Mouse (Mus musculus): ENCODE data around the gene 4930544D05Rik.

GRCm38 (mm10) chr11:70623053-70623742 lies 7.5 kb downstream of the 4930544D05Rik start:
- TF ChIP-seq CTCF (IDR thresholded peaks at IDR 0.05; ENCODE audit: low read depth, low read length) (peak; percentile 35), POLR2A (IDR thresholded peaks at IDR 0.05; ENCODE audit: extremely low read depth, insufficient read depth, low read length) (no peak)

Measured in liver, adult 2 months (tissue).